Mouse (Mus musculus): ENCODE results near the gene Gcm1. TPM values are rescaled to one million over a fixed set of nuclear protein-coding genes. Genes with fewer than 3 reads are reported as not detected.

Gcm1 gene
- polyA plus RNA-seq, 1 experiment from 2014 or later, result 0.14 TPM

- no peak overlapping the region for H3K9ac ChIP-seq (replicated peaks; ENCODE audit: low read depth)
- no peak overlapping the region for H3K27ac ChIP-seq (ENCODE audit: low read length)
- H3K36me3 ChIP-seq (ENCODE audit: insufficient read depth, low read length), result peaks cover 24% of the 10 kb centered on the region; the same call in 1 of the 2 replicates
- TF ChIP-seq EP300 (IDR thresholded peaks at IDR 0.05) (no peak), CTCF (IDR thresholded peaks at IDR 0.05) (no peak)
- H3K4me2 ChIP-seq (replicated peaks; ENCODE audit: low read depth, low read length), result no peak overlapping the region
- H3K4me1 ChIP-seq (ENCODE audit: insufficient read depth, low read depth, low read length), result peaks cover 8% of the 10 kb centered on the region; the same call in 1 of the 2 replicates
- ATAC-seq, result no peak
- no peaks in the 10 kb centered on the region for H3K9me3 ChIP-seq (ENCODE audit: low read length)
- WGBS, result 78% methylated on average over 5 of the region's 5 CpGs
- DNase-seq (ENCODE audit: low spot score), result no peak
- no peak overlapping the region for H3K4me3 ChIP-seq (ENCODE audit: low read depth, low read length)
- no peaks in the 10 kb centered on the region for H3K27me3 ChIP-seq (replicated peaks; ENCODE audit: insufficient read depth, low read length)
These were observed 49.2 kb downstream of the Gcm1 start for GRCm38 (mm10) chr9:78100956-78101355.

GRCm38 (mm10) chr9:78101431-78101830 lies 49.7 kb downstream of the Gcm1 start:
- H3K4me3 ChIP-seq (ENCODE audit: low read depth, low read length), result no peak overlapping the region
- WGBS, result 46% methylated on average over 4 of the region's 4 CpGs
- DNase-seq (ENCODE audit: low spot score), result no peak
- no peak for TF ChIP-seq EP300 (IDR thresholded peaks at IDR 0.05)
- TF ChIP-seq CTCF (IDR thresholded peaks at IDR 0.05), result no peak
- H3K27me3 ChIP-seq (replicated peaks; ENCODE audit: insufficient read depth, low read length), result no peaks in the 10 kb centered on the region
- H3K36me3 ChIP-seq (ENCODE audit: insufficient read depth, low read length), result peaks cover 24% of the 10 kb centered on the region; the same call in 1 of the 2 replicates
- no peaks in the 10 kb centered on the region for H3K9me3 ChIP-seq (ENCODE audit: low read length)
- no peak overlapping the region for H3K27ac ChIP-seq (ENCODE audit: low read length)
- H3K4me2 ChIP-seq (replicated peaks; ENCODE audit: low read depth, low read length), result no peak overlapping the region
- no peak overlapping the region for H3K9ac ChIP-seq (replicated peaks; ENCODE audit: low read depth)
- no peak for ATAC-seq
- peaks cover 8% of the 10 kb centered on the region; the same call in 1 of the 2 replicates for H3K4me1 ChIP-seq (ENCODE audit: insufficient read depth, low read depth, low read length)

- Histone ChIP-seq H3K4me3 (ENCODE audit: low read depth, low read length) (no peak overlapping the region), H3K4me2 (replicated peaks; ENCODE audit: low read depth, low read length) (no peak overlapping the region), H3K27ac (ENCODE audit: low read length) (no peak overlapping the region), H3K4me1 (ENCODE audit: insufficient read depth, low read depth, low read length) (peaks cover 14% of the 10 kb centered on the region; the same call in 1 of the 2 replicates), H3K9me3 (ENCODE audit: low read length) (no peaks in the 10 kb centered on the region), H3K9ac (replicated peaks; ENCODE audit: low read depth) (no peak overlapping the region), H3K36me3 (ENCODE audit: insufficient read depth, low read length) (0 out of 2 replicates have a peak, but pooled peaks cover 9% of the 10 kb centered on the region), H3K27me3 (replicated peaks; ENCODE audit: insufficient read depth, low read length) (no peaks in the 10 kb centered on the region)
- no peak for TF ChIP-seq EP300 (IDR thresholded peaks at IDR 0.05)
- no peak for TF ChIP-seq CTCF (IDR thresholded peaks at IDR 0.05)
- DNase-seq (ENCODE audit: low spot score), result no peak
- ATAC-seq, result no peak
- WGBS, result 89% methylated on average over 8 of the region's 8 CpGs
These were observed 52.3 kb downstream of the Gcm1 start for GRCm38 (mm10) chr9:78103965-78104560.

DNA sequence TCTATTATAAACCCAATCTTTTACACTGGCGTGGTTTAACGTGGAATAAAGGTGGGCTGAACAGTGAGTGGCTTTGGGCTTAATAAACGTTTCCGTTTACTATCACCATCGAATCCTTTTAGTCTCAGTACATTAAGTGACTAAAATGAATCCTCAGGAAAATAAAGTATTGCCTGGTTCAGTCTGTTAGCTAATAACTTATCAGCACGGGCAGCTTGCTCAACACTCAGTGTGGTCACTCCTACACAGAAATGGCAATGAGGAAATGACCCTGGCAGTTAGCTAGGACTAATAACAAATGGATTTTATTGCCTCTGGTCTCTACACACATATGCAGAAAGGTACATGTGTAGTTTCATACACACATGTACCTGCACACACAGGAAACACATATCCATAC lies 53.2 kb downstream of the Gcm1 start:
- no peak overlapping the region for H3K9ac ChIP-seq (replicated peaks; ENCODE audit: low read depth)
- H3K27ac ChIP-seq (ENCODE audit: low read length), result peak overlapping the region; percentile 20; the same call in 1 of the 2 replicates
- no peak overlapping the region for H3K4me3 ChIP-seq (ENCODE audit: low read depth, low read length)
- TF ChIP-seq EP300 (IDR thresholded peaks at IDR 0.05) (no peak), CTCF (IDR thresholded peaks at IDR 0.05) (no peak)
- H3K4me1 ChIP-seq (ENCODE audit: insufficient read depth, low read depth, low read length), result peaks cover 14% of the 10 kb centered on the region; the same call in 1 of the 2 replicates
- ATAC-seq, result no peak
- H3K9me3 ChIP-seq (ENCODE audit: low read length), result no peaks in the 10 kb centered on the region
- H3K4me2 ChIP-seq (replicated peaks; ENCODE audit: low read depth, low read length), result no peak overlapping the region; the same call in 1 of the 2 replicates
- DNase-seq (ENCODE audit: low spot score), result peak; percentile 69
- 0 out of 2 replicates have a peak, but pooled peaks cover 3% of the 10 kb centered on the region for H3K36me3 ChIP-seq (ENCODE audit: insufficient read depth, low read length)
- H3K27me3 ChIP-seq (replicated peaks; ENCODE audit: insufficient read depth, low read length), result no peaks in the 10 kb centered on the region
- 69% methylated on average over 6 of the region's 6 CpGs for WGBS

DNA sequence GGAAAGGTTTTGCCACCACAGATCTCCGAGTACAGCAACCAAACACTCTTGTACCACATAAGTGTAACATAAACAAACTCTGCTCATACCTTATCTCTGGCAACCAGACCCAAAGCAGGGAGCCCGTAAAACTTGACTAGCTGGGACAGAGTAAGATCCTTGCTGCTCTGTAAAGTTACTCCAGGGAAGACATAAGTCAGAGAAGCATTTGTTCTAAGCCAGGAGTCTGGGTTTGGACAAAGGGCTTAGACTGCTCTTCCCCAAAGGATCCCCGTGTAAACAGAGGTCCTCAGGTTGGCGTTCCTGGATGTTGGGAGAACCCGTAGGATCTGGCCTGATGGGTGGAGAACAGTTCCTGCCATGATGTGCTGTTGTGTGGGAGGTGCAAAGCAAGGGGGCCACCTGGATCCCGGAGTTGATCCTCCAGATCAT lies 53.8 kb downstream of the Gcm1 start:
- H3K4me1 ChIP-seq (ENCODE audit: insufficient read depth, low read depth, low read length), result peaks cover 14% of the 10 kb centered on the region; the same call in 1 of the 2 replicates
- H3K27ac ChIP-seq (ENCODE audit: low read length), result peak overlapping the region; percentile 20; the same call in 1 of the 2 replicates
- H3K4me3 ChIP-seq (ENCODE audit: low read depth, low read length), result no peak overlapping the region
- no peak overlapping the region; the same call in 1 of the 2 replicates for H3K4me2 ChIP-seq (replicated peaks; ENCODE audit: low read depth, low read length)
- TF ChIP-seq EP300 (IDR thresholded peaks at IDR 0.05) (no peak), CTCF (IDR thresholded peaks at IDR 0.05) (no peak)
- no peaks in the 10 kb centered on the region for H3K36me3 ChIP-seq (ENCODE audit: insufficient read depth, low read length)
- DNase-seq (ENCODE audit: low spot score), result peak; percentile 41
- 50% methylated on average over 6 of the region's 6 CpGs for WGBS
- no peaks in the 10 kb centered on the region for H3K9me3 ChIP-seq (ENCODE audit: low read length)
- no peak for ATAC-seq
- H3K27me3 ChIP-seq (replicated peaks; ENCODE audit: insufficient read depth, low read length), result no peaks in the 10 kb centered on the region
- no peak overlapping the region; the same call in 1 of the 2 replicates for H3K9ac ChIP-seq (replicated peaks; ENCODE audit: low read depth)

DNA sequence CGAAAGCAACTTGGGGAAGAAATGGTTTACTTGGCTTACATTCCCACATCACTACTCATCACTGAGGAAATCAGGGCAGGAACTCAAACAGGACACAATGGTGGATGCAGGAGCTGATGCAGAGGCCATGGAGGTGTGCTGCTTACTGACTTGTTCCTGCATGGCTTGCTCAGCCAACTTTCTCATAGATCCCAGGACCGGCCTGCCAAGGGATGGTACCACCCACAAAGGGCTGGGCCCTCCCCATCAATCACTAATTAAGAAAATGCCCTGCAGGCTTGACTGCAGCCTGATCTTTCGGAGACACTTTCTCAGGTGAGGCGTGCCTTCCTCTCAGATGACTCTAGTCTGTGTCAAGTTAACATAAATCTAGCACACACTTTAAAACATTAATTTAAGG lies 55.1 kb downstream of the Gcm1 start:
- Histone ChIP-seq H3K36me3 (ENCODE audit: insufficient read depth, low read length) (no peaks in the 10 kb centered on the region), H3K4me3 (ENCODE audit: low read depth, low read length) (0 out of 2 replicates have a peak overlapping the region, but pooled peaks have one; percentile 81), H3K9me3 (ENCODE audit: low read length) (no peaks in the 10 kb centered on the region), H3K9ac (replicated peaks; ENCODE audit: low read depth) (no peak overlapping the region), H3K27ac (ENCODE audit: low read length) (no peak overlapping the region), H3K4me1 (ENCODE audit: insufficient read depth, low read depth, low read length) (peaks cover 14% of the 10 kb centered on the region; the same call in 1 of the 2 replicates), H3K4me2 (replicated peaks; ENCODE audit: low read depth, low read length) (peak overlapping the region; percentile 85; the same call in 1 of the 2 replicates), H3K27me3 (replicated peaks; ENCODE audit: insufficient read depth, low read length) (no peaks in the 10 kb centered on the region)
- TF ChIP-seq EP300 (IDR thresholded peaks at IDR 0.05), result no peak
- ATAC-seq (no peak), DNase-seq (ENCODE audit: low spot score) (no peak)
- 89% methylated on average over 4 of the region's 4 CpGs for WGBS
